Mouse (Mus musculus) ES-E14 (cell line): Measurements from ENCODE around the gene Dkkl1. TPM values are rescaled to one million over a fixed set of nuclear protein-coding genes. Genes with fewer than 3 reads are reported as not detected.
"Not testable (repeated sequence)": the region's sequence is repeated elsewhere in the genome, so short reads cannot be mapped to it uniquely, and the experiment has no call there.

ENCODE experiments used
- DNase-seq: peaks from one replicate; pipeline ENCODE4 v3.0.0-alpha.2; 2013; ENCODE audit warnings: low read depth, low spot score
- H3K27ac ChIP-seq: 2 replicates; pipeline ENCODE4 v1.5.1; 2012; ENCODE audit warnings: low read depth, mild to moderate bottlenecking, low read length, moderate library complexity, mixed read lengths; ENCODE audit not compliant: poor library complexity, insufficient read depth, severe bottlenecking
- H3K36me3 ChIP-seq: 2 replicates; pipeline ENCODE4 v1.6.1; 2012; ENCODE audit warnings: mild to moderate bottlenecking, low read length, moderate library complexity, mixed read lengths; ENCODE audit not compliant: control insufficient read depth, poor library complexity, insufficient read depth, severe bottlenecking
- H3K4me1 ChIP-seq, 2 experiments: fragments of 150-350 bp in 1 of 2; sonication (generic) in 1 of 2; 2 replicates each; pipeline ENCODE4 v1.6.1; 2012; ENCODE audit warnings: low read length in 2 of 2, mild to moderate bottlenecking in 1 of 2, mixed read lengths in 1 of 2; ENCODE audit not compliant: control insufficient read depth in 2 of 2, insufficient read depth in 2 of 2, poor library complexity in 1 of 2
- H3K4me3 ChIP-seq, 2 experiments: fragments of 150-350 bp in 1 of 2; sonication (generic) in 1 of 2; 2 replicates each; pipeline ENCODE4 v1.5.1; 2012; ENCODE audit warnings: low read length in 2 of 2, low read depth in 1 of 2, mild to moderate bottlenecking in 1 of 2, mixed read lengths in 1 of 2; ENCODE audit not compliant: insufficient read depth in 1 of 2, poor library complexity in 1 of 2, severe bottlenecking in 1 of 2
- H3K9ac ChIP-seq: 2 replicates; pipeline ENCODE4 v1.6.1; 2012; ENCODE audit warnings: low read depth, mild to moderate bottlenecking, low read length, mixed read lengths; ENCODE audit not compliant: poor library complexity, insufficient read depth, severe bottlenecking
- H3K9me3 ChIP-seq: fragments of 150-350 bp; sonication (generic); 2 replicates; pipeline ENCODE4 v1.6.1; 2012; ENCODE audit warnings: low read depth, mild to moderate bottlenecking, low read length; ENCODE audit not compliant: control insufficient read depth, insufficient read depth
- CHD2 ChIP-seq: IDR thresholded peaks from 2 replicates; pipeline ENCODE4 v1.6.1; 2014; ENCODE audit warnings: mild to moderate bottlenecking, low read depth, low read length, inconsistent platforms
- HCFC1 ChIP-seq: IDR thresholded peaks from 2 replicates; pipeline ENCODE4 v1.6.1; 2012; ENCODE audit warnings: low read length, inconsistent platforms, borderline replicate concordance; ENCODE audit not compliant: insufficient read depth
- MAFK ChIP-seq: IDR thresholded peaks from 2 replicates; pipeline ENCODE4 v1.6.1; 2014; ENCODE audit warnings: mild to moderate bottlenecking, low read depth, low read length, inconsistent platforms; ENCODE audit not compliant: insufficient read depth
- ZC3H11A ChIP-seq: IDR thresholded peaks from 2 replicates; pipeline ENCODE4 v1.6.1; 2012; ENCODE audit warnings: low read depth, mild to moderate bottlenecking, inconsistent platforms, low read length, borderline replicate concordance
- ZNF384 ChIP-seq: IDR thresholded peaks from 2 replicates; pipeline ENCODE4 v1.6.1; 2012; ENCODE audit warnings: low read depth, low read length, inconsistent platforms
- in situ Hi-C, 2 experiments: fragments of 600-800 bp; cut with MboI; formaldehyde crosslinking; loops; one replicate each; pipeline ENCODE4 v1.15.1; 2025; ENCODE audit warnings: low sequenced_read_pairs in 2 of 2, inconsistent platforms in 1 of 2; ENCODE audit not compliant: unreplicated experiment in 2 of 2
- total RNA-seq: library from RNA; depleted of rRNA; stranded (reverse); fragments of 300-350 nt; gene quantifications from 2 replicates; pipeline ENCODE4 v1.2.3, GENCODE M21; 2012; rRNA removed

Gene Dkkl1
- total RNA-seq: 4.7 and 6.9 TPM in 2 replicates

DNA sequence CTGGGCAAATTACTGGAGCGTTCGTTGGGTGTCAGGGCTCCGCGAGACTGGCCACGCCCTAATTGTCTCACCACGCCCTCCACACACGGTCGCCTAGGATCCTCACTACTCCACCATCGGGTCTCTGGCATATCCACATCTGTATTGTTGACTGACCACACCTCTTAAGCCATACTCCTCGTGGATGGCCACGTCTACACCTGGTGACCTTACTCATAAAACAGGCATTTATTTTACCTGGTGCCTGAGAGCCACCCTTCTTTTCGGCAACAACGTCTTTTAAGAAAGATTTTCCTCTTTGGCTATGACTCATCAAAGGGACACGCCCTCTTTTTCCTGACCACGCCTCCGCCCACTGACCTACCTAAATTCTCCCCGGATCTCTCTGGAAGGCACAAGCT, at the start of gene Dkkl1:
Dkkl1 (minus strand) TSS at position 297 of the 401 bp plus-strand sequence.
- Histone ChIP-seq H3K4me1 (peaks cover 4 to 11% of the 10 kb centered on the region in 2 experiments; a peak in 1 of 4 replicates), H3K27ac (no peak within 1 kb of the TSS), H3K4me3 (peak within 1 kb of the TSS; percentile 54 to 72), H3K36me3 (no peaks in the 10 kb centered on the region), H3K9me3 (no peaks in the 10 kb centered on the region), H3K9ac (no peak within 1 kb of the TSS)
- TF ChIP-seq HCFC1 (no peak), ZC3H11A (no peak), MAFK (no peak), ZNF384 (no peak), CHD2 (no peak; the same call in 1 of the 2 replicates)
- no peak for DNase-seq
- in situ Hi-C loops: no loop called here

DNA sequence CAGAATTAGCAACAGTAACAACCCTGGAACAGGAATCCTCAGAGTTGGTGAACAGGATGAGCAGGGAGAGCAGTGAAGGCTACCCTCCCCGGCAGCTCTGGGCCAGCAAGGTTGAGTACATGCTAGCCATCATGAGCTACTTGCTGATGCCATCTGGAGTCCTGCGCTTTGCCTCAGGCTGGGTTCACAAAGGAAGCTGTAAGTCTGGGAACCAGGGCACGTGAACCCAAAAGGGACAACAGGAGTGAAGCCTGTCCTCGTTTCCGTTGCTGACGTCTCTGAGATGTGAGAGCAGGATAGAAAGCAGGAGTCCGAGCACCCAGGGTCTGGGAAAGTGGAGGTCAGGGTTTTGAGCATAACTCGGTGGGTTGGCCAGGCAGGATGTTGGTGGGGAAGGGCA, 47.3 kb upstream of the Dkkl1 start:
- in situ Hi-C loops: no loop called here
- Histone ChIP-seq H3K4me3 (no peak overlapping the region), H3K4me1 (no peaks in the 10 kb centered on the region), H3K27ac (no peak overlapping the region), H3K9ac (no peak overlapping the region), H3K36me3 (no peaks in the 10 kb centered on the region), H3K9me3 (no peaks in the 10 kb centered on the region)
- DNase-seq: no peak
- TF ChIP-seq HCFC1: no peak
- no peak for TF ChIP-seq MAFK
- no peak for TF ChIP-seq ZNF384
- TF ChIP-seq ZC3H11A: no peak
- no peak for TF ChIP-seq CHD2

DNA sequence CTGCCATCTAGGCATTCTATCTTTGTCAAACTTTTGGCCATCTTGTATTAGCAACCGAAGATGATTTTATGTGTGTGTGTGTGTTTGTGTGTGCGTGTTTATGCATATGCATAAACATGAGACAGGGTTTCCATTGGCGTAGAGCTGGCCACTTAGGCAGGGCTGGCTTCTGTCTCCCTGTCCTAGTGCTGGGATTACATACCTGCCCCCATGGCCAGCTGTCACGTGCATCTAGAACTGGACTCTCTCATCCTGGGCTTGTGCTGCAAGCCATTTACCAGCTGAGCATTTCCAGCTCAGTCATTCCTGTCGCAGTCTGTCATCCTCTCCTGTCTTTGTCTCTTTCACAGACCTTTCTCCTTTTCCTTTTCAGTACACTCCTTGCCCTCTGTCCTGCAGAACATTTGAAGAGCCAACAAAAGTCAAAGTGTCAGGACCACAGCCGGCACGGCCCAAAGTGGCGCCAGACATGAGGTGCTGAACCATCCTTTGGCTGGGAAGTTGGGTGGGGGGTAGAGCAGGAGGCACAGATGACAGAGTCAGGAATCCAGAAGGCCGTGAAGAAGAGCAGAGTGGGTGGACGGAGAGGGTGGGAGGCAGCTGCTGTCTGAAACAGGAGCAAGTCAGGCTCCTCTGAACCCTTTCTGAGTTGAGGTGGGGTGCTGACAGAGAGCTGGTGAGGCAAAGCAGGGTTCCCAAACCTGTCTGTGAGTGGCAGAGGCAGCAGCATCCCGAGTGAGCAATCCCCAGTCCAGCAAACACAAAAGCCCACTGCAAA, 45.3 kb upstream of the Dkkl1 start:
- in situ Hi-C loops: no loop called here
- DNase-seq: no peak
- H3K36me3 ChIP-seq: no peaks in the 10 kb centered on the region
- TF ChIP-seq HCFC1 (no peak), ZNF384 (no peak), CHD2 (no peak), MAFK (no peak), ZC3H11A (no peak)
- no peaks in the 10 kb centered on the region for H3K9me3 ChIP-seq
- H3K9ac ChIP-seq: no peak overlapping the region
- H3K27ac ChIP-seq: no peak overlapping the region
- peak overlapping the region in 1 of 2 experiments; percentile 11; a peak in 1 of 4 replicates for H3K4me3 ChIP-seq
- H3K4me1 ChIP-seq: no peaks in the 10 kb centered on the region

GRCm38 (mm10) chr7:45255822-45256221, 43.9 kb upstream of the Dkkl1 start:
- H3K4me3 ChIP-seq, H3K9me3 ChIP-seq, in situ Hi-C loops, DNase-seq, H3K27ac ChIP-seq, H3K9ac ChIP-seq, H3K36me3 ChIP-seq, H3K4me1 ChIP-seq: not testable (repeated sequence)

DNA sequence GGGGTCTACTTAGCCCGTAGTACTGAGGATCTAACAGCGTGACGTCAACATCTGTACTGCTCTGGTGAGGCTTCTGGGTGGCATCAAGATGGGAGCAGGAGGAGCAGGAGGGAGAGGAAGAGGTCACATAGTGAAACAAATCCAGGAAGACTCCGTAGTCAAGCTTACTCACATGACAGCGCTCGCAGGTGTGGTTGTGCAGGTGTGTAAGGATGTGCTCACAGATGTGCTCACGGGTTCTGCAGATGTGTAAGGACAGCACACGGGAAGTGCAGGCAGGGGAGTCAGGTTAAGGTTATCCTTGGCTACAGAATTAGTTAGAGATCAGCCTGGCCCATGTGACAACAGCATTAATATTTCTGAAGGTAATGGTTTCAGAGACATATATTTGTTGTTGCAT, 41.9 kb upstream of the Dkkl1 start:
- DNase-seq: no peak
- Histone ChIP-seq H3K4me1 (no peaks in the 10 kb centered on the region), H3K9ac (no peak overlapping the region), H3K27ac (no peak overlapping the region), H3K9me3 (no peaks in the 10 kb centered on the region), H3K36me3 (no peaks in the 10 kb centered on the region), H3K4me3 (no peak overlapping the region)
- TF ChIP-seq ZC3H11A: no peak
- in situ Hi-C loops: no loop called here
